Mouse (Mus musculus) liver, adult 2 months (tissue): ENCODE measurements around the gene Slc4a7.

Experiments
- CTCF ChIP-seq: fragments of 200-500 bp; IDR thresholded peaks from 2 replicates; pipeline ENCODE4 v1.5.1; 2011; ENCODE audit warnings: low read depth, low read length, control low read depth
- POLR2A ChIP-seq: fragments of 200-500 bp; IDR thresholded peaks from 2 replicates; pipeline ENCODE4 v1.6.1; 2011; ENCODE audit warnings: low read length, control low read depth; ENCODE audit not compliant: insufficient read depth; ENCODE audit errors: extremely low read depth

DNA sequence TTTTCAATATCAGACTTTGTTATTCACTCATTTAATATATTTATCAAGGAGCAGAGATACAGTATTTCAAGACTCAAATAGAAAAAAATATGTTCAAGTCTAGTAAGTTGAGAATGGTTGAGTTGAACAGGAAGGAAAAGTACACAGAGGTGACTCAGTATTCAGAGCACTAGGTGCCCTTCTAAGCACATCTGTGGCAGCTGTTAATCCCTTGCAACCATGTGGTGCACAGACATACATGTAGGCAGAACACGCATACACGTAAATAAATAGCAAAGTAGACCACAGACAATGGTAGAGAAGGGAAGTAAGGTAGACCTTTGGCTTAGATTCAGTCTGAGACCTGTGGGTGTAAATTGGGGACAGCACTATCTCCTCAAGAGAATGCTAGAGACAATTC, 13.7 kb downstream of the Slc4a7 start:
- TF ChIP-seq CTCF (no peak), POLR2A (no peak)
